Mouse (Mus musculus) small intestine, adult 2 months (tissue): Measurements from ENCODE around the gene Ezh1. TPM values are rescaled to one million over a fixed set of nuclear protein-coding genes. Genes with fewer than 3 reads are reported as not detected.

Source experiments
- H3K27ac ChIP-seq: fragments of 200-500 bp; 2 replicates; pipeline ENCODE4 v1.5.1; 2012; ENCODE audit warnings: low read depth, low read length, control low read depth, inconsistent platforms; ENCODE audit not compliant: insufficient read depth
- H3K27me3 ChIP-seq: fragments of 200-500 bp; 2 replicates; pipeline ENCODE4 v1.6.1; 2012; ENCODE audit warnings: mild to moderate bottlenecking, moderate library complexity, low read length, inconsistent platforms; ENCODE audit not compliant: control insufficient read depth, insufficient read depth
- H3K36me3 ChIP-seq: fragments of 200-500 bp; 2 replicates; pipeline ENCODE4 v1.6.1; 2012; ENCODE audit warnings: mild to moderate bottlenecking, low read length, control low read depth, inconsistent platforms; ENCODE audit not compliant: control insufficient read depth, insufficient read depth
- H3K4me1 ChIP-seq: fragments of 200-500 bp; 2 replicates; pipeline ENCODE4 v1.6.1; 2012; ENCODE audit warnings: low read length, inconsistent platforms, mixed read lengths; ENCODE audit not compliant: control insufficient read depth, insufficient read depth, insufficient read length
- H3K4me3 ChIP-seq: fragments of 200-500 bp; 2 replicates; pipeline ENCODE4 v1.5.1; 2012; ENCODE audit warnings: low read depth, mild to moderate bottlenecking, control low read depth, inconsistent platforms, low read length, moderate library complexity
- CTCF ChIP-seq: fragments of 200-500 bp; IDR thresholded peaks from 2 replicates; pipeline ENCODE4 v1.5.1; 2012; ENCODE audit warnings: low read depth, mild to moderate bottlenecking, control low read depth, inconsistent platforms, low read length, moderate library complexity, mixed read lengths; ENCODE audit not compliant: insufficient replicate concordance, insufficient read length; ENCODE audit errors: extremely low read depth
- POLR2A ChIP-seq: fragments of 200-500 bp; IDR thresholded peaks from 2 replicates; pipeline ENCODE4 v1.6.1; 2012; ENCODE audit warnings: low read depth, mild to moderate bottlenecking, control low read depth, inconsistent platforms, low read length, moderate library complexity
- WGBS: fragments of 180-500 bp; shearing (Covaris S2); methylation state at CpG from one replicate; pipeline ENCODE4 v1.1.7; 2018; 5-methylcytosine and 5-hydroxymethylcytosine counted together
- polyA plus RNA-seq: library from polyadenylated mRNA; depleted of rRNA; stranded (reverse); fragments of >200 nt; gene quantifications from 2 replicates; pipeline ENCODE4 v1.2.3, GENCODE M21; 2012

The Ezh1 gene
- polyA plus RNA-seq, 1 experiment = 20.0 TPM

- TF ChIP-seq POLR2A (no peak), CTCF (no peak)
- no peaks in the 10 kb centered on the region for H3K27me3 ChIP-seq
- H3K36me3 ChIP-seq = peaks cover 37% of the 10 kb centered on the region
- H3K27ac ChIP-seq = no peak overlapping the region
- WGBS = 80% methylated on average over 4 of the region's 4 CpGs
- no peaks in the 10 kb centered on the region for H3K4me1 ChIP-seq
- H3K4me3 ChIP-seq = no peak overlapping the region
These were observed 34.3 kb downstream of the Ezh1 start for GRCm38 (mm10) chr11:101191919-101192470.

- Histone ChIP-seq H3K27me3 (no peaks in the 10 kb centered on the region), H3K27ac (no peak overlapping the region), H3K36me3 (peaks cover 29% of the 10 kb centered on the region), H3K4me1 (no peaks in the 10 kb centered on the region), H3K4me3 (no peak overlapping the region)
- WGBS = 76% methylated on average over 17 of the region's 17 CpGs
- TF ChIP-seq POLR2A (no peak), CTCF (no peak)
These were observed 35.1 kb downstream of the Ezh1 start for GRCm38 (mm10) chr11:101190913-101191907.

GRCm38 (mm10) chr11:101190181-101190912 is 35.9 kb downstream of the Ezh1 start:
- peaks cover 24% of the 10 kb centered on the region for H3K36me3 ChIP-seq
- no peak overlapping the region for H3K4me3 ChIP-seq
- TF ChIP-seq CTCF (no peak), POLR2A (no peak)
- 70% methylated on average over 8 of the region's 8 CpGs for WGBS
- peak overlapping the region; percentile 17; the same call in 1 of the 2 replicates for H3K27ac ChIP-seq
- no peaks in the 10 kb centered on the region for H3K27me3 ChIP-seq
- no peaks in the 10 kb centered on the region for H3K4me1 ChIP-seq

- no peaks in the 10 kb centered on the region for H3K4me1 ChIP-seq
- H3K27ac ChIP-seq = peak overlapping the region; percentile 40; the same call in 1 of the 2 replicates
- 40% methylated on average over 5 of the region's 6 CpGs for WGBS
- H3K4me3 ChIP-seq = no peak overlapping the region
- no peaks in the 10 kb centered on the region for H3K27me3 ChIP-seq
- H3K36me3 ChIP-seq = peaks cover 18% of the 10 kb centered on the region
- no peak for TF ChIP-seq CTCF
- TF ChIP-seq POLR2A = no peak
These were observed 36.6 kb downstream of the Ezh1 start for GRCm38 (mm10) chr11:101189495-101190180.

GRCm38 (mm10) chr11:101188166-101188805 is 38.0 kb downstream of the Ezh1 start:
- Histone ChIP-seq H3K27ac (no peak overlapping the region; the same call in 1 of the 2 replicates), H3K4me3 (no peak overlapping the region)
- TF ChIP-seq CTCF = no peak
- TF ChIP-seq POLR2A = no peak

GRCm38 (mm10) chr11:101187541-101187940 is 38.7 kb downstream of the Ezh1 start:
- Histone ChIP-seq H3K27ac (no peak overlapping the region), H3K27me3 (no peaks in the 10 kb centered on the region), H3K4me3 (no peak overlapping the region), H3K4me1 (no peaks in the 10 kb centered on the region), H3K36me3 (peaks cover 6% of the 10 kb centered on the region; the same call in 1 of the 2 replicates)
- TF ChIP-seq CTCF = no peak
- no peak for TF ChIP-seq POLR2A
- 91% methylated on average over 5 of the region's 5 CpGs for WGBS

More at GRCm38 (mm10) chr11:101188166-101188805, 38.0 kb downstream of the Ezh1 start:
- peaks cover 10% of the 10 kb centered on the region; the same call in 1 of the 2 replicates for H3K36me3 ChIP-seq
- no peaks in the 10 kb centered on the region for H3K4me1 ChIP-seq
- 85% methylated on average over 11 of the region's 11 CpGs for WGBS
- no peaks in the 10 kb centered on the region for H3K27me3 ChIP-seq
